Mouse (Mus musculus) megakaryocyte, embryonic 14.5 days (primary cell): Measurements from ENCODE around the gene Kcng4. TPM values are rescaled to one million over a fixed set of nuclear protein-coding genes. Genes with fewer than 3 reads are reported as not detected.

Source experiments
- H3K27me3 ChIP-seq: replicated peaks from 2 replicates; pipeline ENCODE3; 2012; ENCODE audit warnings: inconsistent platforms
- H3K36me3 ChIP-seq: replicated peaks from 2 replicates; pipeline ENCODE3; 2012; ENCODE audit warnings: low read length, inconsistent platforms, mixed read lengths
- H3K4me1 ChIP-seq: 2 replicates; pipeline ENCODE4 v1.6.1; 2012; ENCODE audit warnings: inconsistent platforms
- H3K4me3 ChIP-seq: replicated peaks from 2 replicates; pipeline ENCODE3; 2012; ENCODE audit warnings: moderate library complexity, mild to moderate bottlenecking, inconsistent platforms
- H3K9me3 ChIP-seq: 2 replicates; pipeline ENCODE4 v1.6.1; 2012; ENCODE audit warnings: inconsistent platforms
- FLI1 ChIP-seq: IDR thresholded peaks from 2 replicates; pipeline ENCODE4 v1.6.1; 2012; ENCODE audit warnings: low read length, inconsistent platforms, mixed read lengths
- GATA1 ChIP-seq: IDR thresholded peaks from 3 replicates; pipeline ENCODE4 v1.6.1; 2012; ENCODE audit warnings: mixed read lengths, low read length, inconsistent platforms, borderline replicate concordance
- polyA plus RNA-seq: library from polyadenylated mRNA; stranded (reverse); fragments of >175 nt; gene quantifications from 2 replicates; pipeline ENCODE4 v1.2.3, GENCODE M21; 2012; ENCODE audit warnings: low replicate concordance; ENCODE audit not compliant: insufficient read depth

Kcng4 gene
- polyA plus RNA-seq, 1 experiment = not detected

DNA sequence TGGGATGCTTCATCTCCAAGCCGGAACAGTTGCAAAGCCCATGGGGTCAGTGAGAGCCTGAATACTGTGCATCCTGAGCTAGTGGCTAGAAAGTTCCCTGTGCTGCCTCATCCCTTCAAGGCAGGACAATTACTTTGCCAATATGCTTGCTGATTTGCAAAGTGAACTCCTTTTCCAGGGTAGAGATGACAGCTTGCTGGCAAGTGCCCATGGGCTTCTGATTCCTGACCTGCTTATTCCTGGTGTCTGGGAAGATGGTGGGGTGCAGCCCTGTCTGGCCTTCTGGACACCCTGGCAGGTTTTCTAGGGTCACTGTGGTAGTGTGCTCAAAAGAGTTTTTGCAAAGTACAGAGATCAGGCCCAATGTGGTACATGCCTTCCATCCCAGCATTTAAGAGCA is 7.5 kb upstream of the Kcng4 start:
- no peak overlapping the region for H3K4me3 ChIP-seq
- TF ChIP-seq FLI1 (no peak), GATA1 (no peak)
- peaks cover 31% of the 10 kb centered on the region for H3K9me3 ChIP-seq
- H3K27me3 ChIP-seq = peaks cover 37% of the 10 kb centered on the region
- H3K4me1 ChIP-seq = no peaks in the 10 kb centered on the region
- H3K36me3 ChIP-seq = no peaks in the 10 kb centered on the region

- H3K27me3 ChIP-seq = peaks cover 56% of the 10 kb centered on the region
- TF ChIP-seq FLI1 (no peak), GATA1 (no peak)
- H3K4me1 ChIP-seq = no peaks in the 10 kb centered on the region
- H3K4me3 ChIP-seq = no peak overlapping the region
- no peaks in the 10 kb centered on the region for H3K36me3 ChIP-seq
- peaks cover 19% of the 10 kb centered on the region for H3K9me3 ChIP-seq
Observed at GRCm38 (mm10) chr8:119641058-119641457, 5.6 kb upstream of the Kcng4 start.

DNA sequence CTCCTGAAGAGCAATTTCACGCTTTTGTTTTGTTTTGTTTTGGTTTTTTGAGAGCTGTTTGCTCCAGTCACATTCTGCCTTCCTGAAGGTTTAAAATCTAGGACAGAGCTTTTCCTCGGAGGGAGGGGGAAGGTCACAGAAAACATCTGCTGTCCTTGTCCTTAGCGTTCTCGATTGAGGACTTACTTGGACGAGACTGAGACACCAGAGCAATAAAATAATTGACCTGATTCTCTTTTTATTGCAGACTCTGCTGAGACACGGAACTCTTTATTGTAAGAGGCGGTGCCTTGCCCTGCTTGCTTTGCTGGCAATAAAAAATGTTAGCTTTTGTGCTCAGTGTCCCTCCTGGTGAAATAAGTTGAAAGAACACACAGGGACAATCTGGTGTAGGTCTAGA is 4.3 kb upstream of the Kcng4 start:
- H3K9me3 ChIP-seq = peaks cover 10% of the 10 kb centered on the region
- H3K4me3 ChIP-seq = no peak overlapping the region
- H3K4me1 ChIP-seq = no peaks in the 10 kb centered on the region
- TF ChIP-seq GATA1 = no peak
- no peak for TF ChIP-seq FLI1
- peaks cover 60% of the 10 kb centered on the region for H3K27me3 ChIP-seq
- H3K36me3 ChIP-seq = no peaks in the 10 kb centered on the region

- no peaks in the 10 kb centered on the region for H3K36me3 ChIP-seq
- H3K4me1 ChIP-seq = no peaks in the 10 kb centered on the region
- no peak for TF ChIP-seq GATA1
- TF ChIP-seq FLI1 = no peak
- H3K9me3 ChIP-seq = peaks cover 10% of the 10 kb centered on the region
- H3K27me3 ChIP-seq = peaks cover 68% of the 10 kb centered on the region
- no peak overlapping the region for H3K4me3 ChIP-seq
Observed at GRCm38 (mm10) chr8:119638261-119638660, 2.8 kb upstream of the Kcng4 start.

GRCm38 (mm10) chr8:119637381-119637780 is 1.9 kb upstream of the Kcng4 start:
- peaks cover 69% of the 10 kb centered on the region for H3K27me3 ChIP-seq
- peaks cover 6% of the 10 kb centered on the region for H3K9me3 ChIP-seq
- H3K4me3 ChIP-seq = no peak overlapping the region
- TF ChIP-seq GATA1 = no peak
- no peak for TF ChIP-seq FLI1
- no peaks in the 10 kb centered on the region for H3K36me3 ChIP-seq
- no peaks in the 10 kb centered on the region for H3K4me1 ChIP-seq

DNA sequence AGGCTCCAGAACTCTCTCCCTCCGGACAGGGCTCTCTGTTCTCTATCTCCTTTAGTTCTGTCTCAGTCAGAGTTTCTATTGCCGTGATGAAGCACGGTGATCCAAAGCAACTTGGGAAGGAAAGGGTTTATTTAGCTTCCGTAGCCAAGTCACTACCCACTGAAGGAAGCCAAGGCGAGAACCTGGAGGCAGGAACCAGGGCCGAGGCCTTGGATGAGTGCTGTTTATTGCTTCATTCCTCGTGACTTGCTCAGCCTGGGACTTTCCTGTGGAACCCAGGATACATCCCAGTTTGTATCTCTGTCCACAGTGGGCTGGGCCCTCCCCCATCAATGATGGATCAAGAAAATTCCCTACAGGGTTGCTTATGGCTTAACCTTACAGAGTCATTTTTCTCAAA is 1.3 kb upstream of the Kcng4 start:
- no peak overlapping the region for H3K4me3 ChIP-seq
- H3K27me3 ChIP-seq = peaks cover 73% of the 10 kb centered on the region
- H3K4me1 ChIP-seq = no peaks in the 10 kb centered on the region
- no peaks in the 10 kb centered on the region for H3K36me3 ChIP-seq
- TF ChIP-seq GATA1 (no peak), FLI1 (no peak)
- H3K9me3 ChIP-seq = peaks cover under 1% of the 10 kb centered on the region; the same call in 1 of the 2 replicates

DNA sequence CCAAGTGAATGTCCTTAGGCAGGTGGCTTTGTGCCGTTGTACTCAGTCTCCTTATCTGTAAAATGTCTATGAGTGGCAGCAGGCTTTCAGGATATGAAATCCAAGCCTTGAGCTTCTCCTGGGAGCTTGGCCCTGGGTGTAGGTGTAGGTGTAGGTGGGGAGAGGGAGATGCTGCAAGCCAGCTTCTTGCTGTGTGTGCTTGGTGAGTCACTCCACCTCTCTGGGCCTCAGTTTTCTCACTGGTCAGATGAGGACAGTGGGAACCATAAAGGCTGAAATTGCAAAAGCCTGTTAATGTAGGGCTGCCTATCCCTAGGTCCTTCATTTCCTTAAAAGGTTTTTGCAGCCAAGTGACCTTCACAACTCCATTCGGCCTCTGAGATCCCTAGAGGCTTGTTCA is 478 bp upstream of the Kcng4 start:
- H3K4me3 ChIP-seq = no peak overlapping the region
- TF ChIP-seq GATA1 (no peak), FLI1 (no peak)

DNA sequence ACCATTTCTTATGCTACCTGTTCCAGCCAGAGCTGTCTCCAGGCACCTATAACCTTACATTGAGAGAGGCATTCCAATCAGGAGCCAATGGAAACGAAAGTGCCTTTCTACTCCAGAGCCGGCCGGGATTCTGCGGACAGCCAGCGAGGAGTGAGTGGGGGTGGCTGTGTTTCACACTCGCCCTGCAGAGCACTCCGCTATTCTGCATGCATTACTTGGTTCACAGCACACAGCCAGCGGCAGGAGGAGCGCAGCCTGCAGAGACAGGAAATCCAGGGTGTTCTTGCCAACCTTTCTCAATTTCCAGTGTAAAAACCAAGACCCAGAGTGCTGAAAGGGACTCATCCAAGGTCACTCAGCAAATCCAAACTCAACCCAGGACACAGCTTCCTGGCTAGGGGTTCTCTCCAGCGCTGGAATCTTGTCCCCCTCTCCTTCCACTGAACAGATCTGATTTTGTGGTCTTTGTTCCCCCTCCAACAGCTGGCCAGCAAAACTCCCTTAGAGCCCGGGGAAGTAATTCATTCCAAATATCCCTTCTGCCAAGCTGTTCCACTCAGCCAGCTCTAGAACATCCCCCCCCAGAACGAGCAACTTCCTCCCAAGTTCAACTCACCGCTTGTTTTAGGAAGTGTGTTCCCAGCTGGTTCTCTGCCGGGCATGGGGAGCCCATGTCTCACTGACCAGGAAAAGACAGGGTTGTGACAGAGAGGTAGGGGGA is 704 bp downstream of the Kcng4 start:
- H3K9me3 ChIP-seq = no peaks in the 10 kb centered on the region
- TF ChIP-seq FLI1 (no peak), GATA1 (no peak)
- no peak overlapping the region for H3K4me3 ChIP-seq
- no peaks in the 10 kb centered on the region; the same call in 1 of the 2 replicates for H3K4me1 ChIP-seq
- H3K27me3 ChIP-seq = peaks cover 82% of the 10 kb centered on the region
- no peaks in the 10 kb centered on the region for H3K36me3 ChIP-seq

More for the DNA sequence above, 478 bp upstream of the Kcng4 start:
- Histone ChIP-seq H3K36me3 (no peaks in the 10 kb centered on the region), H3K27me3 (peaks cover 78% of the 10 kb centered on the region), H3K9me3 (no peaks in the 10 kb centered on the region), H3K4me1 (no peaks in the 10 kb centered on the region)

GRCm38 (mm10) chr8:119632909-119633308 is 2.6 kb downstream of the Kcng4 start:
- H3K27me3 ChIP-seq = peaks cover 89% of the 10 kb centered on the region
- H3K36me3 ChIP-seq = no peaks in the 10 kb centered on the region
- TF ChIP-seq GATA1 = no peak

DNA sequence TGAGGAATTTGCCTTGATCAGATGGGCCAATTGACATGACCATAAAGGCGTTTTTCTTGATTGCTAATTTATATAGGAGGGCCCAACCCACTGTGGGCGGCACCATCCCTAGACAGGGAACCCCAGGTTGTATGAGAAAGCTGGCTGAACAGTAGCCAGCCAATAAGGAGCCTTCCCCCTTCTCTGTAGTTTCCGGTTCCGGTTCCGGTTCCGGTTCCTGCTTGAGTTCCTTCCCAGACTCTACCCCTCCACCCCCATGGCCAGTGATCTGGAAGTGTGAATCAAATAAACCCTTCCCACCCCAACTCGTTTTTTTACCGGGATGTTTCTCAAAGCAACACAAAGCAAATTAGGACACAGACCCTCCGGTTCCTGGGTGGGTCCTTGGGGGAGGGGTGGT is 3.2 kb downstream of the Kcng4 start:
- Histone ChIP-seq H3K9me3 (no peaks in the 10 kb centered on the region), H3K4me1 (peaks cover 13% of the 10 kb centered on the region), H3K27me3 (peaks cover 85% of the 10 kb centered on the region), H3K4me3 (no peak overlapping the region), H3K36me3 (no peaks in the 10 kb centered on the region)
- TF ChIP-seq GATA1 (no peak), FLI1 (no peak)

More at GRCm38 (mm10) chr8:119632909-119633308, 2.6 kb downstream of the Kcng4 start:
- Histone ChIP-seq H3K9me3 (no peaks in the 10 kb centered on the region), H3K4me1 (peaks cover 6% of the 10 kb centered on the region), H3K4me3 (no peak overlapping the region)
